Mouse (Mus musculus): Measurements from ENCODE around the gene Rarb.

Rarb gene

DNA sequence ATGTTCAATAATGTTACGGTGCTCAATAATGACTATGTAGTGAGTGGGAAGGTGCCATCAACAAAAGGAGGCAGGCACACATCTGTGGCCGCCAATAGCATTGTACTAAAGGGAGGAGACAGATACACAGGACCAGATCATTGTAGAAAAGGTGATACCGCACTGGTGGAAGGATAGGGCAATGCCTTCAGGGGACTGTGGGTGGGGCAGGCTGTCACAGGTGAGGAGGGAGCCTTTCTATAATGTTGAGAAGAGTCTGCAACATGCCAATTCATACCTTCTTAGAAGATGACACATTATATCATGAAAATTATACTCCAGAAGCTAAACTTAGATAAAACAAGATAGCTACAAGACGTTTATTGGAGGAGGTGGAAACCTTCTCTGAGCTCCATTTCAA is 381.6 kb downstream of the Rarb start:
- DNase-seq (ENCODE audit: low read depth, low spot score) = no peak

DNA sequence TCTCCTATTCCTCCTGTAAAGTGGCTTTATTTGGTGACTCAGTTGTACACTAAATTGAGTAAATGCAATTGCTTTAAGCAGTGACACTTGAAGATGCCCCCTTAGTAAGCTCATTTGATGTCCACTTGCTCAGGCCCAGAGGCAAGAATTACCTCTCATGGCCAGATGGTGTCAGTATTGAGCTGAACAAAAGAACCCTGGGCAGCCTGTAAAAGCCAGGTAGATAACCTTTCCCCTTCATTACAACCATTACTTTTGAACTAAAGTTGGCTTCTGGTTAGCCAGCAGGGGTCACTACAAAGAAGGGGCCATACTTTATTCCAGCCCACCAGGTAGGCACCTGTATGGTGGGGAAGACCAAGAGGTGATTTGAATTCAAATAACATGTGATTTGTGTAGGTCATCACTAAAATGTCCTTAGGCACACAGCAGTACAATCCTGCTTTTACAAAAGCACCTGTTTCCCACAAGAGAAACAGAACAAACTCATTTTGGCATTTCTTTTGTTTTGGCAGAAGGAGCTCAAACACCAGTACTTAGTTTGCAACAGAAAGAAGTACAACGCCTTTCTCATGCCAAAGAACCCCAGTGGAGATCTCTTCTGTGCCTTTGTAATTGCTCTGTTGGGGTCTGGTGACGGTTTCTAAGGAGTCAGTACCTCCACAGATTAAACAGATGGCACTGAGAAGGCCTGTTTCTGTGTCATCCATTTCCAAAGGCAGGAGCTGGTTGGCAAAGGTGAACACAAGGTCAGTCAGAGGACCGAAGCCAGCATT is 384.4 kb downstream of the Rarb start:
- peak; percentile 95 for DNase-seq (ENCODE audit: low read depth, low spot score)

DNA sequence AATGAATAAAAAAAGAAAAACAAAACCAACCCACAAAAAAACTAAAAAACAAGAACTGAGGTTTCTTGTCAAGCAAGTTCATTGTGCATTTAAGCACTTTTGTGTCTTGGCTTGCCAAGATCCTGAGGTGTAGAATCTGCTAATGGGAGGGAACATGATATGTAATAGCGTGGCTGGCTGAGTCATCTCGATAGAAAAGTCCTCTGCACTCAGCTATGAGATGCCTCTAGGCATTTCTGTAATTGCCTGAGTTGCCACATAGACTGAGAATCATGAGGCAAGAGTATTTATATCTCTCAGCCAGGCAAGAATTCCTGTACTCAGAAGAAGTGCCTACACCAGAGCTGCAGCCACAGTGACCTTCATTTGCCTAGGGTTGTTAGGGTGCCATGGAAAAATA is 385.8 kb downstream of the Rarb start:
- DNase-seq (ENCODE audit: low read depth, low spot score) = no peak

DNA sequence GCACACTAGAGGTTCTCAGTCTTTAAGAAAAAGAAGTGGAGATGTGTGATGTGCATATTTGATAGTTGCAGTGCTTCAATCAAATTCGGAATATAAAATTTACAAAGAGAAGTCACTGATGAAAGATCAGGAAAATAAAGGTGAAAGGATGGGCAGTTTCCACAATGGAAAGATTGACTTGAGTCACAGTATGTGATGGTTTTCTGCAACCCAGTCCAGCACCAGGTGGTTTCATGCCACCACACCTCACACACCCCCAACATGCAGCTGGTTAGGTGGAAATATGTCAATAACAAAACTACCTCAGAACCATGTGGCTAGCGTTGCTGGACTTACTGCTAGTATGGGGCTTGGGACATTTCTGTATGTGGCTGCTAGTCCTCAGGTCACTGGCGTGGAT is 386.4 kb downstream of the Rarb start:
- no peak for DNase-seq (ENCODE audit: low read depth, low spot score)

DNA sequence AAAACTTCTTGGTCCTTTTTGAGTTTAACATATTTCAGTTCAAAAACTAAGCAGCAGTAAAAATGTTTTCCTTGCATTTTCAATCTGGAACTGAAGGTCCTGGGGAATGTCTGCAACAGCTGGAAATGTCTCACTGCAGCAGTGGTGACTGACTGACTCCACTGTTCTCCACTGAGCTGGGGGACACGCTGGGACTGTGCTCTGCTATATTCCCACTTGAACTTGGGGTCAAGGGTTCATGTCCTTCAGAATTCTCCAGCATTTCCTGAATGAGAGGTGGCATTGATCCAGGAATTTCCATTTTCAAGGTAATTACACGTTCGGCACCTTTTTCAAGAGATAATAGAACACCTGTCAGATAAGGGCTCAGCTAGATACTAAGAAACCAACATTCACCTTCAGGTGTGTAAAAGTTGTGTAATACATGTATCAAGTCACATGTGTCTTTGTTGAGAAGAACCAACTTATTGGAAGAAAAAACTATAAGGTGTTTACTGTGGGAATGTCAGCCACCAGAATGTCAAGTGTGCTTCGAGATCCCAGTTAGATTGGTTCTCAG is 386.9 kb downstream of the Rarb start:
- peak; percentile 18 for DNase-seq (ENCODE audit: low read depth, low spot score)

DNA sequence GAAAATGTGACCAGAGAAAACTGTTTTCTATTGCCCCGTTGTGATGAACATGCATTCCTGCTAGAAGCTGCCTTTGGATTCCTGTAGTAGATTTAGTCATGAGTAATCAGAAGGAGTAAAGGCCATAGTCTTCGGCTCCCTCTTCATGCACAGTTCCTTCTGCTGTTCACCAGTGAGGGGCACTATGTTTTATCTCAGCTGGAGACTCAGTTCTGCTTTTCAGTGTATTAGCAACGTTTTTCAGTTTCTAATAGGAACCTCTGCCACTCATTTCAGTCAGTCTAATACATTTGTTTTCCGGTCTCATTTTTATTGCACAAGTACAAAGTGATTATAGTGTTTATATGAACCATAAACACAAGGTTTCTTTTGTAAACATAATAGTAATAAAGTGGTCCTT is 391.4 kb downstream of the Rarb start:
- DNase-seq (ENCODE audit: low read depth, low spot score) = no peak

DNA sequence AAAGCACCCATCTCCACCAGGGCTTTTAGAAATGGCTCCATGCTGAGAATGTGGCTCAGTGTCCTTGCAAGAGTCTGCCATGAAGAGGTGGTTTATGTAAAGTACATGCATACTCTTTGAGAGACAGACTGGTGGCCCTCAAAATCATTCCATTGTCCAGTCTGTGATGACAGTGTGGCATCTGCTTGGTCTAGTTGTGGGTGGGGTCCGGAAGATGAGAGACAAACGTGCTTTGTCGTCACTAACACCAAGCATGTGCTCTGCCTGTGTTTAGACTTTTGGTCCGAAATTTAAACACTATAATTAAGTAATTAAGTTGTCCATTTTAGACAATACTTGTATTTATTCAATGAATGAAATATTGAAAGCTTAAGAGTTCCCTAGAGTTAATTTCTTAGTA is 404.8 kb downstream of the Rarb start:
- DNase-seq (ENCODE audit: low read depth, low spot score) = peak; percentile 54

DNA sequence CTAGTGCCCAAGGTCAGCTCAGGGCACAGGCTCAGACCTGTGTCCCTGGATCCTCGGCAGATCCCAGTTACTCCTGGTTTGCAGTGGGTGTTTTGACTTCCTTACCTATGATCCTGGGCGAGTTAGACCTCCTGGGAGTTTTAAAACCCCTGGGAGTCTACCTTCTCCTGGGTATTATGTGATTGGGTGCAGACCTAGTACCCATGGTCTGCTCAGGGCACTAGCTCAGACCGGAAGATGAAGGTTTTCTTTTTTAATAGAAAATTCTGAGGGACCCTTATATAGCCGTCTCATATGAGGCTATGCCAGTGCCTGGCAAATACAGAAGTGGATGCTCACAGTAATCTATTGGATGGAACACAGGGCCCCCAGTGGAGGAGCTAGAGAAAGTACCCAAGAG is 413.8 kb downstream of the Rarb start:
- no peak for DNase-seq (ENCODE audit: low read depth, low spot score)

DNA sequence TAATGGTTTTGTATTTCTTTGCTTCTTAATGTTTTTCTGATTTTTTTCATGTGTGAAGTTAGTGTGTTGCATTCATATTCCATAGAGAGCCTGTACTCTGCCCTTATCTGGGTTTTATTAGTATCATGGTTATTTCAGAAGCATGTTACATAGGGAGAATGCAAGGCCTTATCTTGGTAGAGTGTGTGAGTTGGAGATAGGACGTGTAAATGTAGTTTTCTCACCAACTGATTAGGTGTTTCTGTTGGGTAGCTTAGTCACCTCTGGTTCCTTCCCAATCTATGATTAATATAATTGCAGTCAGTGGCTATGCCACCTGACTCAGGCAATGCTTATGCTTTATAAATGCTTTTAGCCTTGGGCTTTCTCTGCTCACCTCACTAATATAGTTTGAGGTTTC is 434.2 kb downstream of the Rarb start:
- DNase-seq (ENCODE audit: low read depth, low spot score) = no peak

Measured in R1 (cell line).